Mouse (Mus musculus) B cell, adult 2 months (primary cell): ENCODE data around the gene Gm28053.

Source experiments
- DNase-seq, 2 experiments: peaks; one replicate each; pipeline ENCODE4 v3.0.0; 2022

Gene Gm28053

GRCm38 (mm10) chr6:48718455-48718854 lies at the start of gene Gm28053, which contains the start of gene Gimap7:
Gene Gm28053 (plus strand): TSS chr6:48718607.
Gene Gimap7 (plus strand): TSS chr6:48718621.
- DNase-seq: peak; percentile 66 to 70

GRCm38 (mm10) chr6:48669446-48669969 lies 48.9 kb upstream of the Gm28053 start:
- DNase-seq: no peak

- peak; percentile 47 to 52 for DNase-seq
Measured at GRCm38 (mm10) chr6:48674291-48675058, 43.9 kb upstream of the Gm28053 start.

- DNase-seq: peak in 1 of 2 experiments; percentile 46
Measured at GRCm38 (mm10) chr6:48675400-48675930, 42.9 kb upstream of the Gm28053 start.

- DNase-seq: peak; percentile 86
Measured at GRCm38 (mm10) chr6:48675931-48676859, 42.2 kb upstream of the Gm28053 start, which contains the start of gene Gimap9. Gene Gimap9 (plus strand): TSS chr6:48676129.

GRCm38 (mm10) chr6:48676860-48677415 lies 41.5 kb upstream of the Gm28053 start:
- DNase-seq: no peak

- no peak for DNase-seq
Measured at GRCm38 (mm10) chr6:48677492-48678345, 40.7 kb upstream of the Gm28053 start.

GRCm38 (mm10) chr6:48678391-48678790 lies 40.0 kb upstream of the Gm28053 start:
- no peak for DNase-seq

- no peak for DNase-seq
Measured at GRCm38 (mm10) chr6:48679701-48680100, 38.7 kb upstream of the Gm28053 start.

- DNase-seq: no peak
Measured at GRCm38 (mm10) chr6:48680421-48680820, 38.0 kb upstream of the Gm28053 start.

GRCm38 (mm10) chr6:48681472-48682090 lies 36.8 kb upstream of the Gm28053 start:
- peak in 1 of 2 experiments; percentile 48 for DNase-seq

- no peak for DNase-seq
Measured at GRCm38 (mm10) chr6:48682271-48682670, 36.1 kb upstream of the Gm28053 start.

- peak in 1 of 2 experiments; percentile 25 for DNase-seq
Measured at GRCm38 (mm10) chr6:48683263-48683821, 35.1 kb upstream of the Gm28053 start.

GRCm38 (mm10) chr6:48684319-48684718 lies 34.1 kb upstream of the Gm28053 start, which contains the start of gene Gimap4:
Gene Gimap4 (plus strand): TSS chr6:48684549.
- DNase-seq: no peak

- no peak for DNase-seq
Measured at GRCm38 (mm10) chr6:48684806-48685205, 33.6 kb upstream of the Gm28053 start.

- DNase-seq: no peak
Measured at GRCm38 (mm10) chr6:48685251-48685650, 33.2 kb upstream of the Gm28053 start.

- no peak for DNase-seq
Measured at GRCm38 (mm10) chr6:48685694-48686665, 32.4 kb upstream of the Gm28053 start.

- peak; percentile 57 to 59 for DNase-seq
Measured at GRCm38 (mm10) chr6:48687077-48687476, 31.3 kb upstream of the Gm28053 start.

- peak; percentile 54 to 63 for DNase-seq
Measured at GRCm38 (mm10) chr6:48689320-48689719, 29.1 kb upstream of the Gm28053 start.
